ENCODE assay signal across 23 mouse cellular contexts in the genomic region with DNA sequence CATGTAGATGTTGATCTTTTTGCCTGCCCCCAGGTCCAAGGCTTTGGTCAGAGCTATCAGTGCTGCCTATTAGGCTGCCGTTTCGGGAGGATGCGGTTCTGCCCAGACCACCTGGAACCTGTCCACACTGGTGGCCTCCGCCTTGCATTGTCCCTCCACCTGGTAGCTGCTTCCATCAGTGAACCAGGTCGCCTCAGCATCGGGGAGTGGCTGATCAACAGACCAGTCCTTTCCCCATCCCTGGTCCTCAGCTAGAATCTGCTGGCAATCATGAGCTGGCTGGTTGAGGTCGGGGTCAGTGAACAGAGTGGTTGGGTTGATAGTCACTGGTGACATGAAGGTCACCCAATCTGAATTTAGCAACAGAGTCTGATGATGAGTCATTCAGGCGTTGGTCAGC.
DNase-seq lines count a peak whose midpoint lies in the region; ATAC-seq lines count a peak whose summit lies in the region.
"Had no signal": no experiment of that assay in that cellular context is flagged by ENCODE, and none has a peak within 500 bp of the region (broad histone marks: within the 10 kb centered on the region; RNA-seq: fewer than 3 reads in every experiment).

No protein-coding gene starts in this region.

- no peaks in the 10 kb centered on the region for H3K36me3 ChIP-seq in limb, embryonic 11.5 days (ENCODE audit: control insufficient read depth, insufficient read depth, low read length)
- H3K36me3 ChIP-seq in limb, embryonic 10.5 days = no peaks in the 10 kb centered on the region
- H3K36me3 ChIP-seq in hindbrain, embryonic 14.5 days (replicated peaks; ENCODE audit: control insufficient read depth, insufficient read depth) = no peaks in the 10 kb centered on the region
- H3K36me3 ChIP-seq in intestine, embryonic 15.5 days = no peaks in the 10 kb centered on the region
- H3K36me3 ChIP-seq: embryonic facial prominence, embryonic 12.5 days; forebrain, embryonic 10.5 days; forebrain, embryonic 12.5 days; G1E had no signal

- no peak overlapping the region for H3K4me3 ChIP-seq in limb, embryonic 11.5 days (ENCODE audit: low read depth, low read length)
- no peak overlapping the region for H3K4me3 ChIP-seq in limb, embryonic 10.5 days
- H3K4me3 ChIP-seq in hindbrain, embryonic 14.5 days (replicated peaks; ENCODE audit: low read length) = no peak overlapping the region
- H3K4me3 ChIP-seq in intestine, embryonic 15.5 days (replicated peaks) = no peak overlapping the region
- H3K4me3 ChIP-seq: embryonic facial prominence, embryonic 12.5 days; forebrain, embryonic 10.5 days; forebrain, embryonic 12.5 days had no signal

- H3K4me1 ChIP-seq in limb, embryonic 11.5 days (ENCODE audit: control insufficient read depth, insufficient read depth, low read length) = no peaks in the 10 kb centered on the region
- H3K4me1 ChIP-seq in limb, embryonic 10.5 days = no peaks in the 10 kb centered on the region
- H3K4me1 ChIP-seq in hindbrain, embryonic 14.5 days (replicated peaks; ENCODE audit: control insufficient read depth, insufficient read depth, low read length) = no peaks in the 10 kb centered on the region
- no peaks in the 10 kb centered on the region for H3K4me1 ChIP-seq in intestine, embryonic 15.5 days (replicated peaks)
- H3K4me1 ChIP-seq: embryonic facial prominence, embryonic 12.5 days; forebrain, embryonic 10.5 days; forebrain, embryonic 12.5 days had no signal

- DNase-seq in gastrocnemius, postnatal 25 days = peak; percentile 5
- no peak for DNase-seq in gastrocnemius, postnatal 10 days
- peak; percentile 15 for DNase-seq in limb, embryonic 11.5 days (ENCODE audit: low spot score)
- DNase-seq in limb, embryonic 10.5 days (ENCODE audit: low spot score) = no peak
- peak; percentile 17 for DNase-seq in 416B (ENCODE audit: low read depth)
- DNase-seq in hindbrain, embryonic 14.5 days (ENCODE audit: low spot score) = no peak
- DNase-seq: adrenal gland, adult 8-10 months; adrenal gland, postnatal 14 days; cerebellum, adult 11-12 months; cerebellum, adult 2 months; cerebellum, adult 9-10 months; cerebellum, postnatal 10 days; cerebellum, postnatal 25 days had no signal

- no peak overlapping the region for H3K9ac ChIP-seq in limb, embryonic 11.5 days (ENCODE audit: low read length)
- H3K9ac ChIP-seq in hindbrain, embryonic 14.5 days = no peak overlapping the region
- no peak overlapping the region for H3K9ac ChIP-seq in intestine, embryonic 15.5 days
- H3K9ac ChIP-seq: embryonic facial prominence, embryonic 12.5 days; forebrain, embryonic 12.5 days had no signal

- 94% methylated on average over 8 of the region's 8 CpGs for WGBS in limb, embryonic 11.5 days
- 90% methylated on average over 8 of the region's 8 CpGs for WGBS in limb, embryonic 10.5 days
- whole genome bisulfite sequencing in hindbrain, embryonic 14.5 days = 94% methylated on average over 8 of the region's 8 CpGs
- WGBS in intestine, embryonic 15.5 days = 92% methylated on average over 8 of the region's 8 CpGs

- H3K9me3 ChIP-seq in limb, embryonic 11.5 days (ENCODE audit: control insufficient read depth, low read length) = no peaks in the 10 kb centered on the region
- H3K9me3 ChIP-seq in limb, embryonic 10.5 days (replicated peaks) = no peaks in the 10 kb centered on the region
- H3K9me3 ChIP-seq in hindbrain, embryonic 14.5 days (ENCODE audit: control insufficient read depth, low read length) = no peaks in the 10 kb centered on the region
- H3K9me3 ChIP-seq in intestine, embryonic 15.5 days = no peaks in the 10 kb centered on the region
- H3K9me3 ChIP-seq: embryonic facial prominence, embryonic 12.5 days; forebrain, embryonic 10.5 days; forebrain, embryonic 12.5 days had no signal

- H3K4me2 ChIP-seq in limb, embryonic 11.5 days (ENCODE audit: low read depth, severe bottlenecking) = no peak overlapping the region
- no peak overlapping the region for H3K4me2 ChIP-seq in hindbrain, embryonic 14.5 days (replicated peaks)
- no peak overlapping the region for H3K4me2 ChIP-seq in intestine, embryonic 15.5 days (replicated peaks)
- H3K4me2 ChIP-seq: embryonic facial prominence, embryonic 12.5 days; forebrain, embryonic 12.5 days had no signal

- no peaks in the 10 kb centered on the region for H3K27me3 ChIP-seq in limb, embryonic 11.5 days (ENCODE audit: control insufficient read depth, insufficient read depth, low read length)
- H3K27me3 ChIP-seq in limb, embryonic 10.5 days (ENCODE audit: low read depth, poor library complexity, severe bottlenecking) = no peaks in the 10 kb centered on the region
- H3K27me3 ChIP-seq in hindbrain, embryonic 14.5 days (ENCODE audit: control insufficient read depth, insufficient read depth, low read length) = no peaks in the 10 kb centered on the region
- H3K27me3 ChIP-seq in intestine, embryonic 15.5 days (replicated peaks) = no peaks in the 10 kb centered on the region
- H3K27me3 ChIP-seq: embryonic facial prominence, embryonic 12.5 days; forebrain, embryonic 12.5 days; Patski had no signal

- no peak for ATAC-seq in limb, embryonic 11.5 days (ENCODE audit: insufficient number of reproducible peaks, low FRiP score, low TSS enrichment, low read depth)
- 0 out of 2 replicates have a peak, but pooled peaks have one; percentile 34 for ATAC-seq in erythroid progenitor cell, adult 5-6 weeks (replicated peaks; ENCODE audit: low FRiP score, poor library complexity, severe bottlenecking)
- ATAC-seq in hindbrain, embryonic 14.5 days (ENCODE audit: low FRiP score) = no peak
- ATAC-seq in intestine, embryonic 15.5 days = no peak
- ATAC-seq: activated CD4-positive, CD25-positive, alpha-beta regulatory T cell, adult 4 months; forebrain, embryonic 14.5 days; forebrain, embryonic 16.5 days; Patski had no signal

- H3K27ac ChIP-seq in limb, embryonic 11.5 days (replicated peaks; ENCODE audit: low read depth, low read length) = no peak overlapping the region
- no peak overlapping the region for H3K27ac ChIP-seq in limb, embryonic 10.5 days
- no peak overlapping the region for H3K27ac ChIP-seq in hindbrain, embryonic 14.5 days
- no peak overlapping the region for H3K27ac ChIP-seq in intestine, embryonic 15.5 days
- H3K27ac ChIP-seq: embryonic facial prominence, embryonic 12.5 days; forebrain, embryonic 10.5 days; forebrain, embryonic 12.5 days had no signal

Comparison
In these comparisons a context has a peak if more than half of its experiments do, and no peak if none do; other contexts are left out.
1. DNase-seq: peak in gastrocnemius, postnatal 25 days (single experiment), limb, embryonic 11.5 days (single experiment) and 416B (single experiment); none in gastrocnemius, postnatal 10 days (single experiment), limb, embryonic 10.5 days (single experiment) and hindbrain, embryonic 14.5 days (single experiment).